Mouse (Mus musculus): ENCODE data around the gene Pdf. TPM values are rescaled to one million over a fixed set of nuclear protein-coding genes. Genes with fewer than 3 reads are reported as not detected.

Pdf gene
- polyA plus RNA-seq (2012; rRNA removed) = 27.3 and 31.7 TPM in 2 replicates

DNA sequence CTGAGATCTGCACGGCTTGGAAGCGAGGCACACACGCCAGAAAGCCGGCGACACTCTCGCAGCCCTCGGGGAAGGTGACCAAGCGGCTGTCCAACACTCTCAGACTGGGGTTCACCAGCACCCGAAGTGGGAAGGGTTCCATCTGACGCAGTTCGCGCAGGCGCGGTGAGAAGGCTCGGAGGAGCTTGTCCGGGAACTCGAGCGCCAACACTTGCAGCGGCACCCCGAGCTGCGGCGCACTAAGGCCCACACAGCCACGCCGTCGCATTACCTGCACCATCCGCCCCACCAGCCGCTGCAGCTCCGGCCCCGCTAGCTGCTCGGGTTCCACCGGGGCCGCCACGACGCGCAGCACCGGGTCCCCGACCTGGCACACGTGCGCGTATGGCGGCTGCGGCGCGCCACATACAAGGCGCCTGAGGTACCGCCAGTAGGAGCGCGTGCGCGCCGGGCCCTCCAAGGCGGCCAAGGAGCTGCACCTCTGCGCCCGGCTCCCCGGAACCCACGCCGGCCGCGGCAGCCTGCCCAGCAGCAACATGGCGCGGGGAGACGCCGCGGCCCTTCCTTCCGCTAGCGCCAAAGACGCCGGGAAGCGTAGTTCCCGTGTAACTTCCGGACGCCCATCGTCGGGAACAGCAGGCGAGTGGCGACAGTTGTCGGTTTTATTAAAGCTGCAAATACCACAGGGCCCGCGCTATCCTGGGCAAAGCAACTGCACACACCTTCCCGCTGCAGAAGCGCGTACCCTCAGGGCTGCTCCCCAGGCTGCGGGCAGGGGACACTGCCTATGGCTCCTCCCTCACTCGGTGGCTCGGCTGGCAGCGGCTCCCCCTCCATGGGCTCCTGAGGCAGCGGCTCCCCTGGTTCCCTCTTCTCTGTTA, at the start of gene Pdf:
Gene Pdf, minus strand, starts transcription at position 554 of the 881 bp plus-strand sequence.
- DNase-seq (ENCODE audit: extremely low spot score in 1 of 2, low spot score in 1 of 2) = peak; percentile 69 to 85

GRCm38 (mm10) chr8:107096366-107097036, 48.1 kb upstream of the Pdf start, which contains the start of gene Terf2:
TSS of gene Terf2 (minus strand) at chr8:107096547.
- peak; percentile 94 to 96 for DNase-seq (ENCODE audit: extremely low spot score in 1 of 2, low spot score in 1 of 2)

GRCm38 (mm10) chr8:107095717-107096365, 47.4 kb upstream of the Pdf start:
- DNase-seq (ENCODE audit: extremely low spot score in 1 of 2, low spot score in 1 of 2) = peak in 1 of 2 experiments; percentile 16

GRCm38 (mm10) chr8:107090531-107090930, 42.1 kb upstream of the Pdf start:
- DNase-seq (ENCODE audit: extremely low spot score in 1 of 2, low spot score in 1 of 2) = no peak

GRCm38 (mm10) chr8:107088526-107089063, 40.2 kb upstream of the Pdf start:
- DNase-seq (ENCODE audit: extremely low spot score in 1 of 2, low spot score in 1 of 2) = no peak

GRCm38 (mm10) chr8:107086018-107086417, 37.6 kb upstream of the Pdf start:
- DNase-seq (ENCODE audit: extremely low spot score in 1 of 2, low spot score in 1 of 2) = no peak

GRCm38 (mm10) chr8:107085358-107085757, 36.9 kb upstream of the Pdf start:
- DNase-seq (ENCODE audit: extremely low spot score in 1 of 2, low spot score in 1 of 2) = no peak

GRCm38 (mm10) chr8:107076239-107076888, 27.9 kb upstream of the Pdf start:
- no peak for DNase-seq (ENCODE audit: extremely low spot score in 1 of 2, low spot score in 1 of 2)

DNA sequence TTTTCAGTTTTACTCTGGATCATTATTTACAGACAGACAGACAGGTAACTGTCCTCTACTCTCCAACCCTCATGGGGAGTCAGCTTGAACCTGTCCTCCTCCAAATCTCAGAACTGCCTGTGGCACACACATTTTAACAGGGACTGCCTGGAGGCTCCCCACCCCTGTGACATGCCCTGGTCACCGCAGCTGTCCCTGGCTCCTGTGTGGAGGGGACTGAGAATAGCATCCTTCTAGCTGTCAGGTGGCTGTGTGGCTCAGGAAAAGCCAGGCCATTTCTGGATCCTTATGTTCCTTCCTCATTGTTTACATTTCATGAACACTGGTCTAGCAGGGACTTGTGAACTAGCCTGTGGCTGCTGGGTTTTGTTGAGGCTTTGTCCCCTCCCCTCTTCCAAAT, 25.7 kb upstream of the Pdf start:
- no peak for DNase-seq (ENCODE audit: extremely low spot score in 1 of 2, low spot score in 1 of 2)

DNA sequence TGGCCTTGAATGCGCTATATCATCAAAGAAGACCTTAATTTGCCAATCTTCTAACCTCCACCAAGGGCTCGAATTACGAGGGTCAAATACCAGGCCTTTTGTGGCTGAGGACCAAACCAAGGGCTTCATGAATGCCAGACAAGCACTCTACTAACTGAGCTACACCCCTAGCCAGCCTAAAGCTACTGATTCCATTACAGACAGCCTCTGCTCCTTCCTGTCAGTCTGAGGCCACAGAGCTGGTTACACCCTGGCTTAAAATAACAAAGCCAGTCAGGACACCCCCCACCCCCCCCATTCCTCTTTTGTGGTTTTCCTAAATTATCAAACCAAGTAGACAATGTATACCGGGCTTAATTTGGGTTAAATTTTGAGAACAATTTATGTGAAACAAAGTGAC, 25.3 kb upstream of the Pdf start:
- no peak for DNase-seq (ENCODE audit: extremely low spot score in 1 of 2, low spot score in 1 of 2)

DNA sequence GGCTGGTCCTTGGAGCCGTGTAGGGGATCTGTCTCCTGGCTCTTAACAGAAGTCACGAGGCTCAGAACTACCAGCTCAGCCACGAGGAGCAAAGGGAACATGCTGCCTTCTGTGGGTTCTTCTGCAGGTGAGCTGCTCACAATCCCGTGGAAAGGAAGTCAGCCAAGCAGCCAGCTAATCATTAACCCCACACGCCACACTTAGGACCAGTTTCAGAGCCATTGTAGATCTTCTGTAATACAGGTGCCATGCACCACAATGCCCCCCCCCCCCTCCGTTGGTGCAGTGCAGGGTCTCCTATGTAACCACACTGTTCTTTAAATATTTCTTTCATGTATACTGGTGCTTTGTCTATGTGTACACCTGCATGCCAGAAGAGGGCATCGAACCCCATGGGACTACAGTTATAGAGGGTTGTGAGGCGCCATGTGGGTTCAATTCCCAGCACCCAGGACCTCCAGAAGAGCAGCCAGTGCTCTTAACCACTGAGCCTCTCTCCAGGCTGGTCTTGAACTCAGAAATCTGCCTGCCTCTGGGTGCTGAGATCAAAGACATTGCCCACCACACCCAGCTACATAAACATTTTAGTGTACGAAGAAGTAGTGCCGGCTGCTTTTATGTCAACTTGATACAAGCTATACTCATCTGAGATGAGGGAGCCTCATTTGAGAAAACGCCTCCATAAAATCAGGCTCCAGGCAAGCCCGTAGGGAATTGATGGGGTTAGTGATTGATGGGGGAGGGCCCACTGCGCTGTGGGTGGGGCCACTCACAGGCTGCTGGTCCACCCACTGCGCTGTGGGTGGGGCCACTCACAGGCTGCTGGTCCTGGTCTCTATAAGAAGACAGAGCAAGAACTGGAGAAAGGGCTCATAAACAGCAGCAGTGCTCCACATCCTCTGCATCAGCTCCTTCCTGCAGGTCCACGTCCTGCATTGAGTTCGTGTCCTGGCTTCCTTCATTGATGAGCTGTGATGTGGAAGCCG, 17.4 kb upstream of the Pdf start, which contains the start of gene Tmed6:
Gene Tmed6, minus strand, starts transcription at position 134 of the 986 bp plus-strand sequence.
- no peak for DNase-seq (ENCODE audit: extremely low spot score in 1 of 2, low spot score in 1 of 2)

DNA sequence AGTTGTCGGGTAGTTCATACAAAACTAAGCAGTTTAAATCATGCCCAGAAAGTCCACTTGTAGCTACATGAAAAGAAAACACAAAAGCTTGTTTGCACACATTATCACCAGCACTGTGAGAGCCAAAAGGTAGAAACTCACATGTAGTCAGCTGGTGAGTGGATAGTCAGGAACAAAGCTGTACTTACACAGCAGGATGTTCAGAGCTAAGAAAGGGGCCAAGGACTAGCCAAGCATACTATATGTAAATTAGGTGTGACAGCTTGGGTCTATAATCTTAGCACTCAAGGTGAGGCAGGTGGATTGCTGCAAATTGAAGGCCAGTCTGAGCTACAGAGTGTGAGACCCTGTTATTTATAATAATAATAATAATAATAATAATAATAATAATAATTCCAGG, 14.2 kb upstream of the Pdf start:
- DNase-seq (ENCODE audit: extremely low spot score in 1 of 2, low spot score in 1 of 2) = no peak

DNA sequence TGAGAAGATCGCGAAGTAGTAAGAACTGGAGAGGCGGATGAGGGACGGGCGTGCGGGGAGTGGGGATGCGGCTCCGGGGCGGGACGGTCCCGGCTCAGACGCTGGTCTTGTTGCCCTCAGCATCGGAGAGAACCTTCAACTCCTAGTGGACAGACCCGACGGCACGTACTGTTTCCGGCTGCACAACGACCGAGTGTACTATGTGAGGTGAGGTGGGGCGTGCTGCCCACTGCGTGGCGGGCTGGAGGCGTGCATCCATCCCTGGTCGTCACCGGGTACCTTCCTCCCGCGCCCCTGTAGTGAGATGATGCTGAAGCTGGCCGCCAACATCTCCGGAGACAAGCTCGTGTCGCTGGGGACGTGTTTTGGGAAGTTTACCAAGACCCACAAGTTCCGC, 8.6 kb upstream of the Pdf start:
- no peak for DNase-seq (ENCODE audit: extremely low spot score in 1 of 2, low spot score in 1 of 2)

GRCm38 (mm10) chr8:107056076-107056972, 7.9 kb upstream of the Pdf start, which contains the start of the genes Cog8 and Nip7:
TSS of gene Cog8 (minus strand) at chr8:107056689.
TSS of gene Nip7 (plus strand) at chr8:107056877.
- peak; percentile 97 to 98 for DNase-seq (ENCODE audit: extremely low spot score in 1 of 2, low spot score in 1 of 2)

- no peak for DNase-seq (ENCODE audit: extremely low spot score in 1 of 2, low spot score in 1 of 2)
These were observed 3.6 kb upstream of the Pdf start for GRCm38 (mm10) chr8:107052046-107052445.

DNA sequence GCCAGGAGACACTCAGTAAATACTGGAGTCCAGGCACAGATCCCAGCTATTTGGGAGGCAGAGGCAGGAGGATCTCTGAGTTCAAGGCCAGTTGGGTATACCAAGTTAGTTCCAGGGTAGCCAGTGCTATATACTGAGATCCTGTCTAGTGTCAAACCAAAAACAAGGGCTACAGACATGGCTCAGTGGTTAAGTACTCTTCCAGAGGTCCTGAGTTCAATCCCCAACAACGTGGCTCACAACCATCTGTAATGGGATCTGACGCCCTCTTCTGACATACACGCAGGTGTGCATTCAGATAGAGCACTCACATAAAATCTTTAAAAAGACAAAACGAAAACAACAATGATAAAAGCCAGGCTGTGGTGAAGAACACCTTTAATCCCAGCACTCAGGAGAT, 1.1 kb upstream of the Pdf start:
- DNase-seq (ENCODE audit: extremely low spot score in 1 of 2, low spot score in 1 of 2) = no peak

GRCm38 (mm10) chr8:107046976-107047375, 1.4 kb downstream of the Pdf start:
- DNase-seq (ENCODE audit: extremely low spot score in 1 of 2, low spot score in 1 of 2) = no peak

- DNase-seq (ENCODE audit: extremely low spot score in 1 of 2, low spot score in 1 of 2) = no peak
These were observed 2.9 kb downstream of the Pdf start for GRCm38 (mm10) chr8:107045478-107045877.
